Mouse (Mus musculus): ENCODE measurements around the gene Mlx. TPM values are rescaled to one million over a fixed set of nuclear protein-coding genes. Genes with fewer than 3 reads are reported as not detected.

The Mlx gene
- polyA plus RNA-seq, 1 experiment = 22.4 TPM

GRCm38 (mm10) chr11:101112186-101112585 lies 25.1 kb downstream of the Mlx start:
- TF ChIP-seq GATA1 (IDR thresholded peaks at IDR 0.05; ENCODE audit: low read length) = no peak

GRCm38 (mm10) chr11:101115564-101115963 lies 28.5 kb downstream of the Mlx start:
- TF ChIP-seq GATA1 (IDR thresholded peaks at IDR 0.05; ENCODE audit: low read length) = no peak

GRCm38 (mm10) chr11:101118105-101118504 lies 31.0 kb downstream of the Mlx start:
- no peak for TF ChIP-seq GATA1 (IDR thresholded peaks at IDR 0.05; ENCODE audit: low read length)

GRCm38 (mm10) chr11:101119131-101119760 lies 32.2 kb downstream of the Mlx start:
- no peak for TF ChIP-seq GATA1 (IDR thresholded peaks at IDR 0.05; ENCODE audit: low read length)

GRCm38 (mm10) chr11:101119761-101120544 lies 32.9 kb downstream of the Mlx start, which contains the start of the genes Retreg3 and Tubg1:
Retreg3 (minus strand) TSS chr11:101119893.
Tubg1 (plus strand) TSS chr11:101119938.
- no peak for TF ChIP-seq GATA1 (IDR thresholded peaks at IDR 0.05; ENCODE audit: low read length)

GRCm38 (mm10) chr11:101120545-101121188 lies 33.6 kb downstream of the Mlx start:
- no peak for TF ChIP-seq GATA1 (IDR thresholded peaks at IDR 0.05; ENCODE audit: low read length)

- TF ChIP-seq GATA1 (IDR thresholded peaks at IDR 0.05; ENCODE audit: low read length) = no peak
Observed at GRCm38 (mm10) chr11:101127075-101127474, 40.0 kb downstream of the Mlx start.

GRCm38 (mm10) chr11:101128996-101129577 lies 42.0 kb downstream of the Mlx start:
- no peak for TF ChIP-seq GATA1 (IDR thresholded peaks at IDR 0.05; ENCODE audit: low read length)

- no peak for TF ChIP-seq GATA1 (IDR thresholded peaks at IDR 0.05; ENCODE audit: low read length)
Observed at GRCm38 (mm10) chr11:101130056-101130756, 43.1 kb downstream of the Mlx start.

GRCm38 (mm10) chr11:101131187-101131586 lies 44.1 kb downstream of the Mlx start:
- TF ChIP-seq GATA1 (IDR thresholded peaks at IDR 0.05; ENCODE audit: low read length) = no peak

GRCm38 (mm10) chr11:101131701-101132100 lies 44.6 kb downstream of the Mlx start:
- no peak for TF ChIP-seq GATA1 (IDR thresholded peaks at IDR 0.05; ENCODE audit: low read length)

- no peak for TF ChIP-seq GATA1 (IDR thresholded peaks at IDR 0.05; ENCODE audit: low read length)
Observed at GRCm38 (mm10) chr11:101133037-101133436, 46.0 kb downstream of the Mlx start.

- no peak for TF ChIP-seq GATA1 (IDR thresholded peaks at IDR 0.05; ENCODE audit: low read length)
Observed at GRCm38 (mm10) chr11:101134217-101134865, 47.3 kb downstream of the Mlx start.

- no peak for TF ChIP-seq GATA1 (IDR thresholded peaks at IDR 0.05; ENCODE audit: low read length)
Observed at GRCm38 (mm10) chr11:101137000-101137399, 49.9 kb downstream of the Mlx start.
